Mouse (Mus musculus) kidney, embryonic 15.5 days (tissue): ENCODE measurements around the gene Atp6v0c. TPM values are rescaled to one million over a fixed set of nuclear protein-coding genes. Genes with fewer than 3 reads are reported as not detected.

Experiments
- ATAC-seq: fragments of 200-750 bp; cut with Nextera tagmentation; replicated peaks from 2 replicates; pipeline ENCODE4 v1.8.0; 2017; ENCODE audit warnings: moderate TSS enrichment; ENCODE audit not compliant: low FRiP score
- H3K27ac ChIP-seq: fragments of 300-500 bp; sonication (generic); 2 replicates; pipeline ENCODE4 v1.5.1; 2015; ENCODE audit warnings: mild to moderate bottlenecking, inconsistent platforms
- H3K27me3 ChIP-seq: fragments of 300-500 bp; sonication (generic); 2 replicates; pipeline ENCODE4 v1.6.1; 2015; ENCODE audit warnings: inconsistent platforms
- H3K36me3 ChIP-seq: fragments of 300-500 bp; sonication (generic); 2 replicates; pipeline ENCODE4 v1.6.1; 2015; ENCODE audit warnings: inconsistent platforms
- H3K4me1 ChIP-seq: fragments of 300-500 bp; sonication (generic); 2 replicates; pipeline ENCODE4 v1.6.1; 2015; ENCODE audit warnings: inconsistent platforms
- H3K4me2 ChIP-seq: fragments of 300-500 bp; sonication (generic); 2 replicates; pipeline ENCODE4 v1.6.1; 2015; ENCODE audit warnings: moderate library complexity, mild to moderate bottlenecking, inconsistent platforms
- H3K4me3 ChIP-seq: fragments of 300-500 bp; sonication (generic); replicated peaks from 2 replicates; pipeline ENCODE4 v1.5.1; 2015; ENCODE audit warnings: mild to moderate bottlenecking, inconsistent platforms
- H3K9ac ChIP-seq: fragments of 300-500 bp; sonication (generic); 2 replicates; pipeline ENCODE4 v1.6.1; 2015; ENCODE audit warnings: mild to moderate bottlenecking, inconsistent platforms
- H3K9me3 ChIP-seq: fragments of 300-500 bp; sonication (generic); replicated peaks from 2 replicates; pipeline ENCODE4 v1.6.1; 2016; ENCODE audit warnings: inconsistent platforms
- WGBS: fragments of 180-500 bp; shearing (Covaris S2); methylation state at CpG from one replicate; pipeline ENCODE4 v1.1.7; 2015; ENCODE audit warnings: mixed read lengths; 5-methylcytosine and 5-hydroxymethylcytosine counted together
- polyA plus RNA-seq: library from polyadenylated mRNA; unstranded; fragments of >200 nt; fragmentation: Nextera tagmentation; extraction: Ambion mirVana; gene quantifications from 2 replicates; pipeline ENCODE4 v1.2.1, GENCODE M21; 2015

The Atp6v0c gene
- polyA plus RNA-seq, 1 experiment from 2014 or later, result 562 TPM

DNA sequence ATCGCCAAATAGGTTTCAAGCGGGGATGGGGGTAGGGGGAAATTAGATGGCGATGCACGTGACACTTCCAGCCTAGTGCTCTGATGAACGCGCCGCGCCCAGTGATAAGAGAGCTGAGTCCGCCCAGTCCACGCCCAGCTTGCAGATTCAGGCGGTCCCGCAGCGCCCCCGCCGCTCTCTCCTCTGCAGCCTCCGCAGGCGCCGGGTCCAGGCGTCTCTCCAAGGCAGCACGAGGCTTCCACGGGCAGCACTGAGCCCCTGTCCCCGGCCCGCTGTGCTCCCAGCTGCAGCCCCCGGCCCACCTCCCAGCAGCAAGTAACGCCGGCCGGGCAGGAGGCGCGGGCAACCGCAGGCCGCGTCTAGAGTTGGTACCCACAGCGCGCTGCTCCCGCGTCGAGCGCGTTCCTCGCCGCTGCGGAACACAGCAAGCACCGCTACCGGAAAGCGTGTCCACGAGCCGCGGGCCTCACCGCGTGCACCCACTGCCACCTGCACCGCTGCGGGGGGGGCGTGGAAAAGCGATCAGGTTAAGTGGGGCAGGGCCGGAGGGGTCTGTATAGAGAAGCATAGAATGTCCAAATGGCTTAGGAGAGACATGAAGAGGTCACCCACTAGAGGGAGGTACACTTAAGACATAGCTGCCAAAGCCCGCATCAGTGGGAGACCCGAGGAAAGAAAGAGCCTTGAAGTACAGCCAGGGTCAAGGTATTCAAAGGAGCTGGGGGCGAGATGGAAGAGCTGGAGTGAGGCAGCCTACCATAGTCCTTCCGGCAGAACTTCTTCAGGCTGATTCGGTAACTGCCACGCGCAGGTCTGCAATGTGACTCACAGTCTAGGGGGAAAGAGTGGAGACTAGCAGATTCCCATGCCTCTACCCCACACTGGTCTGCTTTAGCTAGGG lies 37.2 kb upstream of the Atp6v0c start:
- H3K4me1 ChIP-seq, result peaks cover 76% of the 10 kb centered on the region
- ATAC-seq, result peak; percentile 31; the same call in 1 of the 2 replicates
- peak overlapping the region; percentile 96 for H3K4me2 ChIP-seq
- H3K4me3 ChIP-seq, result peak overlapping the region; percentile 73
- WGBS, result 3% methylated on average over 62 of the region's 62 CpGs
- peak overlapping the region; percentile 74 for H3K27ac ChIP-seq
- H3K9ac ChIP-seq, result peak overlapping the region; percentile 71
- H3K36me3 ChIP-seq, result no peaks in the 10 kb centered on the region
- H3K9me3 ChIP-seq, result no peaks in the 10 kb centered on the region
- peaks cover 43% of the 10 kb centered on the region for H3K27me3 ChIP-seq

DNA sequence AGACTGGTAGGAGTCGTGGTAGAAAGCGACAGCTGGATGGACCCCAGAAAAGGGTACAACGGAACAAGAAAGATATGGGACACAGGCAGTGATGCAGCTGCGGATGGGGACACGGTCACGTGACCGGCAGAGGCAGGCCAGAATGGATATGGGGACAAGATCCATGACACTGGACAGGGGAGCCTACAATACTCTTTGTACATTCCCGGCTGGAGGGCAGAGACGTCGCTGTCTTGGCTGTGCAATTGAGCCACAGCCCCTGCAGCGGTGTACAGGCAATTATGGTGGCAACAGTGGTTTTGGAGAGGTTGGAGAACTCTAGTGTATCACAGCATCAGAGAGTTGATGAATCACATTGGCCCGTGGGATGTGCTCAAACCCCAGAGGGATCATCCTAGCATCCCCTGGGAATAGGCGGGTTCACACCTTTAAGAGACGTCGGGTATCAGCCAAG lies 36.4 kb upstream of the Atp6v0c start:
- no peaks in the 10 kb centered on the region for H3K36me3 ChIP-seq
- WGBS, result 5% methylated on average over 15 of the region's 15 CpGs
- H3K27ac ChIP-seq, result peak overlapping the region; percentile 74
- no peaks in the 10 kb centered on the region for H3K9me3 ChIP-seq
- peaks cover 37% of the 10 kb centered on the region for H3K27me3 ChIP-seq
- peaks cover 68% of the 10 kb centered on the region for H3K4me1 ChIP-seq
- H3K9ac ChIP-seq, result peak overlapping the region; percentile 71
- peak overlapping the region; percentile 96 for H3K4me2 ChIP-seq
- H3K4me3 ChIP-seq, result peak overlapping the region; percentile 73
- no peak for ATAC-seq

DNA sequence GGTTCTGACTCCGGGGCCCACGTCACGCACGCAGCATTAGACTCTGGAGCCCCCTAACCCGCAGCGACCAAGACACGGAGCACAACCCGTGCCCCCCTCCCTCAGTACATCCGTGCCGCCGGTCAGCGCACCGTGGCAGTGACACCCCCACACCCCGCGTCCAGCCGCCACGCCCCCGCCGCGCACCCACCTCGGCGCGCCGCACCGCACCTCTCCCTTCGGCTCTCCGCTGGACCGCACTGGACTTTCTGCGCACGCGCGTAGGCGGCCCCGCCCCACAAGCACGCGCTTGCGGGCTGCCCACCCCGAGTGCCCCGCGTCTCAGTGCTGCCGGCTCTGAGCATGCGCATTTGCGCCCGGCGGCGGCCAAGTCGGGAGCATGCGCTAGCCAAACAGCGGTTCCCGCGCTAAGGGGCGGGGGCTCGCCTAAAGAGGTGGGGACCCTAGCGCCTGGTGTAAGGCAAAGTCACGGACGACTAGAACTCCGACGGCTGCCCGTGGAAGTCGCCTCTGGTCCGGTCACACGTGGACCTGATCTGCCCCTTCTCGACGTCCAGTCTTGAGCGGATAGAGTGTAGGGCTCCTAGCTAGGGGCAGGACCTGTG lies 35.9 kb upstream of the Atp6v0c start, which contains the start of gene Tbc1d24:
Tbc1d24 (minus strand) TSS at position 279 of the 605 bp plus-strand sequence.
- H3K27ac ChIP-seq, result peak within 1 kb of the TSS; percentile 74
- H3K9me3 ChIP-seq, result no peaks in the 10 kb centered on the region
- no peaks in the 10 kb centered on the region for H3K36me3 ChIP-seq
- peak; percentile 78 for ATAC-seq
- H3K4me1 ChIP-seq, result peaks cover 66% of the 10 kb centered on the region
- H3K4me3 ChIP-seq, result peak within 1 kb of the TSS; percentile 73
- peak within 1 kb of the TSS; percentile 96 for H3K4me2 ChIP-seq
- WGBS, result under 1% methylated on average over 65 of the region's 65 CpGs
- H3K9ac ChIP-seq, result peak within 1 kb of the TSS; percentile 71
- H3K27me3 ChIP-seq, result peaks cover 33% of the 10 kb centered on the region

DNA sequence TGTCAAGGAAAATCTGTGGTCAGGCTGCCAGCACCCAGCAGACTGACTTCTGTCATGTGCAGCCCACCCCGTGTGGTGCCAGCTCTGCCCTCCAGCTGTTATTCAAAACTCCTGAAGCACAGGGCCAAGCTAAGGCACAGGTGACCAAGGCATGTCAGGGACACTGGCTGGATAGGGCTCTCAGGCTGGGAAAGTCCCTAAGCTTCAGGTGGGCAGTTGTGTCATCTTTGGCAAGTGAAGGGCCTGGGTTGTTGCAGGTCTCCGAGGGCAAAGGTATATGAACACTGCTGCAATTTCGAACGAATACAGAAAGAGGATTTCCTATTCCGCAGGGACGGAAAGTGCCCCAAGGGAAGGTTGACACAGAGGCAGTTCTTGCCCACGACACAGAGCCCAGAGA lies 35.3 kb upstream of the Atp6v0c start:
- H3K27ac ChIP-seq, result no peak overlapping the region
- H3K4me2 ChIP-seq, result peak overlapping the region; percentile 96
- no peaks in the 10 kb centered on the region for H3K36me3 ChIP-seq
- H3K9ac ChIP-seq, result peak overlapping the region; percentile 71
- no peaks in the 10 kb centered on the region for H3K9me3 ChIP-seq
- H3K27me3 ChIP-seq, result peaks cover 27% of the 10 kb centered on the region
- no peak for ATAC-seq
- WGBS, result 11% methylated on average over 7 of the region's 7 CpGs
- peaks cover 68% of the 10 kb centered on the region for H3K4me1 ChIP-seq
- peak overlapping the region; percentile 73 for H3K4me3 ChIP-seq

DNA sequence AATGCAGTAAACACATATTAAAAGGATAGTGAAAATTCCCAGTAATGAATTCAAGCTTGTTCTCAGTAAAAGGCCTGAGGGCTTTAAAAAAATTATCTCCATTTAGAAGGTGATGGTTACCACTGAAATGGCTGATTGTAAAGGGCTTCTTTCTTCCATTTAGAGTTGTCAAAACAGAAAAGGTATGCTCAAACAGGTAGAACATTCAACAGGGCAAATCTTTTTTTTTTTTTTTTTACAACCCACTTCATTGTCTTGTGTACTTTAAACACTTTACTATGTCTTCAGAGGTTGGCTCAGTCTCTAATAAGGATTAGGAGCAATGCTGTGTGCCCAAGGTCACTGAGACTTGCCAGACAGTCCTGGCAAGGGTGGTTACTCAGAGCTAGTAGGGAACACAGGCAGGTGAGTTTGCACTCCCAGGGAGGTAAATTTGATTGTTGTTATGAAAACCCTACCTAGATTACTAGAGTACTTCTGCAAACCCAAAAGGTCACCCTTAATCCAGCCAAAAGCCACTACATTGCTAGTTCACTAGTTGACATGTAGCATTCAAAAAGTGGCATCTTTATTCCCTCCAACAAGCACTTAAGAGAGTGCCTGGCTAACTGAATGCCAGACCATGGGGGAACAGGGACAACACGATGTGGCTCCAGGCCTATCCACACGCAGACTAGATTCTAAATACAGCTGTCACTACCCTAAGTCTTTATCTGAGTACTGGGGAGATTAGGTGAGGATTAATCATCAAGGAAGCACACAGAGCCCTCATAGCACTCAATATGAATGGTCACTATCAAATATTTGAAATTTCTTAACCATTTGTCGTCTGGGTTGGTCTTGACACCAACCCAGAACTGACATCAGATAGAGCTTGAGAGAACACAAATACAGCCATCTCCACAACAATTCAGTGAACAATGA lies 34.4 kb upstream of the Atp6v0c start:
- peak overlapping the region; percentile 96 for H3K4me2 ChIP-seq
- H3K36me3 ChIP-seq, result no peaks in the 10 kb centered on the region
- 73% methylated on average over 3 of the region's 3 CpGs for WGBS
- no peak for ATAC-seq
- H3K27ac ChIP-seq, result no peak overlapping the region
- H3K9ac ChIP-seq, result no peak overlapping the region
- peaks cover 27% of the 10 kb centered on the region for H3K27me3 ChIP-seq
- H3K4me3 ChIP-seq, result peak overlapping the region; percentile 73; the same call in 1 of the 2 replicates
- H3K4me1 ChIP-seq, result peaks cover 62% of the 10 kb centered on the region
- H3K9me3 ChIP-seq, result no peaks in the 10 kb centered on the region

DNA sequence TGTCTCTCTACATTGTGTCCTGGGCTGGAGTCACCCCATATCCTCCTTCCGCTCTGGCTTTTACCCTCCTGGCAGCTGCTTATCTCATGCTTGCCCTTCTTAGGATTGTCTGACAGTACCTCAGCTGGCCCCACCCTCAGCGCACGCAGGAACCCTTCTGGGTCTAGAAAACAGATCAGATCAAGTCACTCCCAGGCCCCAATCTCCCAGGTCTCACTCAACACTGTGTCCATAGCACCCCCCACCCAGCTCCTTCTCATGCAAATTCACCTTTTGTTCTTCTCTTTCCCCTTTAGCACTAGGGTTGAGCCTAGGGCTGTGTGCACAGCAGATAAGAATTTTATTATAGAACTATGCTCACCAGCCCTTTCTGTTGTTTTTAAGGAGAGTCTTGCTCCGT lies 33.6 kb upstream of the Atp6v0c start:
- H3K4me3 ChIP-seq, result no peak overlapping the region
- H3K9ac ChIP-seq, result no peak overlapping the region
- peaks cover 54% of the 10 kb centered on the region for H3K4me1 ChIP-seq
- no peaks in the 10 kb centered on the region for H3K36me3 ChIP-seq
- H3K4me2 ChIP-seq, result no peak overlapping the region
- no peak overlapping the region for H3K27ac ChIP-seq
- no peaks in the 10 kb centered on the region for H3K9me3 ChIP-seq
- no peak for ATAC-seq
- 63% methylated on average over 4 of the region's 4 CpGs for WGBS
- H3K27me3 ChIP-seq, result peaks cover 24% of the 10 kb centered on the region

DNA sequence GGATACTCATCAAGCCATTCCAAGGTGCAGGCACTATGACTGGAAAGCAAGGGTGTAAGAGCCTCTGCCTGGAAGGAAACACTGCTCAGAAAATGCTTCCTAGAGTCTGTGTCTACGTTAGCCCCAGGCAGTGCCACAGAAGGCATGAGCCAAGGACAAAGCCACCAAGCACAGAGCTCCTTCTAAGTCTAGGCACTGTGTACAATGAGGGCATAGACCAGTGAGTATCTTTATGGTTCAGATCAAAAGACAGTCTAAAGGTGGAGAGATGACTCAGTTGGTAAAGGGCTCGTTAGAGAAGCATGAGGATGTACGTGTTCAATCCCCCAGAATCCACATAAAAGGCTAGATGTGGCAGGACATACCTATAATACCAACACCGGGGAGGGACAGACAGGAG lies 31.6 kb upstream of the Atp6v0c start:
- no peaks in the 10 kb centered on the region for H3K9me3 ChIP-seq
- no peak overlapping the region for H3K9ac ChIP-seq
- peaks cover 4% of the 10 kb centered on the region; the same call in 1 of the 2 replicates for H3K27me3 ChIP-seq
- peaks cover 34% of the 10 kb centered on the region for H3K4me1 ChIP-seq
- H3K4me3 ChIP-seq, result no peak overlapping the region
- WGBS, result 82% methylated on average over 4 of the region's 4 CpGs
- H3K27ac ChIP-seq, result no peak overlapping the region
- ATAC-seq, result no peak
- no peaks in the 10 kb centered on the region for H3K36me3 ChIP-seq
- H3K4me2 ChIP-seq, result no peak overlapping the region

DNA sequence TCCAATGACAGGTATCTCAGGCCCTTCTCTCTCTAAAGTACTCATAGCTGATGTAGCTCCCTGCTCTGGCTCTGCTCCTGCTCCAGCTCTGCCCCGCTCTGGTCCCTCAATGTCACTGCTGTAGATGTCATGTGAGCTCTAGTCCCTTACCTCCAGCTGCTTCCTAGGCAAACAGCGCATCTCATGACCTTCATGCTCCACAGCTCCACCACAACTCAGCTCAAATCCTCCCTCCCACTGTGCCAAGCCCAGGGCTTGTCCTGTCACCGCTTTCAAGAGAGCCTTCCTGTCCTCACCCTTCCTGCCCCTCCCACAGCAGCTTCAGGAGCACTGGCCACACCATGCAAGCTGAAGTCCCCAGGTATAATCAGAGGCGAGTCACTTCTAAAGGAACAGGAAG lies 30.2 kb upstream of the Atp6v0c start:
- Histone ChIP-seq H3K4me1 (peaks cover 24% of the 10 kb centered on the region), H3K4me2 (no peak overlapping the region), H3K9ac (0 out of 2 replicates have a peak overlapping the region, but pooled peaks have one; percentile 12), H3K4me3 (no peak overlapping the region), H3K27ac (no peak overlapping the region), H3K27me3 (no peaks in the 10 kb centered on the region), H3K36me3 (no peaks in the 10 kb centered on the region), H3K9me3 (no peaks in the 10 kb centered on the region)
- WGBS, result 55% methylated on average over 4 of the region's 4 CpGs
- ATAC-seq, result 0 out of 2 replicates have a peak, but pooled peaks have one; percentile 38

DNA sequence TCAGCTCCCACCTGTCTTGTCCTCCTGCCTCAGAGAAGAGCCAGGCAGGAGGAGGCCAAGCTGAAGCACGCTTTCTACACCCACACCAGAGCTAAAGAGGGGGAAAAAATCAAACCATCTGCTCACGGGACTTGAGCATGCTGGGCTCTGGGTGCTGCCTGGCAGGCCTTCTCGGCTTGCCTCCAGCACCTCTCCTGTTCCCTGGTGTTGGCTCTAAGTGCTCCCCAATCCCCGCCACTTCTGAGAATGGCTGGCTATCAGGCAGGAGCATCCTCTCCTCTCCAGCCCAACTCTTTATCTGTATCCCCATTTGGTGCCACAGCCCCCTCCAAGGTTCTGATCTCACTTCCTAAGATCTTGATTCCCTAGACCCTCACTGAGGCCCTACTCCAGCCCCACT lies 29.8 kb upstream of the Atp6v0c start:
- H3K9ac ChIP-seq, result no peak overlapping the region
- 94% methylated on average over 4 of the region's 4 CpGs for WGBS
- H3K4me3 ChIP-seq, result no peak overlapping the region
- H3K27me3 ChIP-seq, result no peaks in the 10 kb centered on the region
- no peaks in the 10 kb centered on the region for H3K9me3 ChIP-seq
- no peak overlapping the region for H3K27ac ChIP-seq
- no peaks in the 10 kb centered on the region for H3K36me3 ChIP-seq
- peaks cover 19% of the 10 kb centered on the region for H3K4me1 ChIP-seq
- no peak for ATAC-seq
- no peak overlapping the region for H3K4me2 ChIP-seq

DNA sequence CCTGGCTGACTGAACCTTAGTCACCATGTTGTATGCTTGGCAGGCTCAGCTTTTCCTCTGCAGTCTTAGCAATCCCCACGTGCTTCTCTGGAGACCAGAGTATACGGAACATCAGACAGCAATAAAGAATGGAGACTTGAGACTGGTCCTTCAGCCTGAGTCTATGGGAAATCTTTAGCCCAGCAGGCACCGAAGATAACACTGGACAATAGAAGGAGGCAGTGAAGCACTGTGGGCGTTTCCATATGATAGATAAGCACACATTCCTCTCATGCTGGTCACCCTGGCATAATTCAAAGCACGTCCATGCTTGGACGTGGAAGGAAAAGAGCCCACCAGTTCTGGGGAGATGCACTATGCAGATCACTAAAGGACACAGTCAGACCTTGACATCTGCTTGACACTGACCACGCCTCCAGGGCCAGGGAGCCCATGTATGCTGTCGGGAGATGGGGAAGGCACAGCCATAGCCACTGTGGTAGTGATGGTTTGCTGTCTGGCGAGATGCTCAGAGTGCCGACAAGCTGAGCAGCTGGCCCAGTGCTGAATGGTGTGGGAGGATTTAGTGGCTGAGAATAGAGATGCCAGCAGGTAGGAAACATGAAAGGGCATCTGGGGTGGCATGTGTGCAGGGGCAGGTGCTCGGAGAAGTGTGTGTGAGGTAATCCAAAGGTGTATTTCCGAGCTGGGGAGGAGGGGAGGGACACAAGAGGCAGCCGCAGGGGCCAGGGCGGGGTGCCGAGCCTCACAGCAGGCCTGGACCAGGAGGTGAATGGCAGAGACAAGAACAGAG lies 27.7 kb upstream of the Atp6v0c start:
- Histone ChIP-seq H3K4me1 (peaks cover 8% of the 10 kb centered on the region), H3K27me3 (no peaks in the 10 kb centered on the region)
- WGBS, result 73% methylated on average over 15 of the region's 15 CpGs

DNA sequence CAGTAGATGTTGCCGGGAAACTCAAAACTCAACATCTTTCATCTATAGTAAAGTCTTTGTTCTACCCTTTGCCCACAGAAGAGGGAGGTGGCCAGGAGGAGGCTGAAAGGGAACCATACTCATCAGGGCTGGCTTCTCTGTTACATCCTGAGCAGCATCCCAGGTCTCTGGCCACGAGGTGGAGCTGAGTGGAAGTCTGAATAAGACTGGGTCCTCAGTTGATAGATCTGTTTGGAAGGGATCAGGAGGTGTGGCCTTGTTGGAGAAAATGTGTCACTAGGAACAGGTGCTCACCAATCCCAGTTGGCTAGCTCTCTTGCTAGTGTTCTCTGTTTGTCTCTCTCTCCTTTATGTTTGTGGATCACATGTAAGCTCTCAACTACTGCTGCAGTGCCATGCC lies 25.8 kb upstream of the Atp6v0c start:
- H3K4me1 ChIP-seq, result peaks cover 8% of the 10 kb centered on the region
- no peak overlapping the region for H3K4me3 ChIP-seq
- no peak overlapping the region for H3K4me2 ChIP-seq
- H3K27ac ChIP-seq, result no peak overlapping the region
- no peaks in the 10 kb centered on the region for H3K27me3 ChIP-seq
- no peaks in the 10 kb centered on the region for H3K9me3 ChIP-seq
- H3K9ac ChIP-seq, result no peak overlapping the region
- no peaks in the 10 kb centered on the region for H3K36me3 ChIP-seq
- WGBS, result 57% methylated on average over 2 of the region's 2 CpGs
- no peak for ATAC-seq

More for the DNA sequence above, 27.7 kb upstream of the Atp6v0c start:
- Histone ChIP-seq H3K9me3 (no peaks in the 10 kb centered on the region), H3K27ac (no peak overlapping the region), H3K9ac (no peak overlapping the region), H3K4me2 (no peak overlapping the region), H3K36me3 (no peaks in the 10 kb centered on the region), H3K4me3 (no peak overlapping the region)
- no peak for ATAC-seq
